Mouse (Mus musculus) hematopoietic stem cell, adult 5-6 weeks (primary cell): Measurements from ENCODE around the gene Mmp17. TPM values are rescaled to one million over a fixed set of nuclear protein-coding genes. Genes with fewer than 3 reads are reported as not detected.
"Not testable (repeated sequence)": the region's sequence is repeated elsewhere in the genome, so short reads cannot be mapped to it uniquely, and the experiment has no call there.

Experiments
- ATAC-seq, 2 experiments: fragments of 125-278 bp in 1 of 2; replicated peaks in 1 of 2; 2 replicates each; pipeline ENCODE4 v1.8.0; 2016 to 2017; ENCODE audit warnings: inconsistent platforms in 2 of 2, mild to moderate bottlenecking in 2 of 2, moderate number of reproducible peaks in 2 of 2, low read depth in 1 of 2, moderate TSS enrichment in 1 of 2; ENCODE audit not compliant: low FRiP score in 2 of 2, poor library complexity in 2 of 2, severe bottlenecking in 2 of 2, insufficient read depth in 1 of 2, low TSS enrichment in 1 of 2
- total RNA-seq: library from RNA; stranded (forward); fragments of 172-1452, 232-1000 nt; gene quantifications from 2 replicates; pipeline ENCODE4 v1.2.3, GENCODE M21; 2017

The Mmp17 gene
- total RNA-seq, 1 experiment from 2014 or later, result 0.20 TPM

- no peak for ATAC-seq
Observed at GRCm38 (mm10) chr5:129583331-129583730, 638 bp upstream of the Mmp17 start.

- no peak for ATAC-seq
Observed at GRCm38 (mm10) chr5:129584583-129585541, 893 bp downstream of the Mmp17 start.

- ATAC-seq, result peak; percentile 69 to 76
Observed at GRCm38 (mm10) chr5:129586016-129586415, 2.0 kb downstream of the Mmp17 start.

- peak in 1 of 2 experiments; percentile 2; a peak in 1 of 4 replicates for ATAC-seq
Observed at GRCm38 (mm10) chr5:129586471-129586870, 2.5 kb downstream of the Mmp17 start.

GRCm38 (mm10) chr5:129590915-129591314, 6.9 kb downstream of the Mmp17 start:
- no peak for ATAC-seq

GRCm38 (mm10) chr5:129594116-129595114, 10.4 kb downstream of the Mmp17 start:
- ATAC-seq, result peak; percentile 83 to 86

GRCm38 (mm10) chr5:129602071-129602487, 18.1 kb downstream of the Mmp17 start:
- no peak for ATAC-seq

GRCm38 (mm10) chr5:129607476-129607875, 23.5 kb downstream of the Mmp17 start:
- no peak for ATAC-seq

GRCm38 (mm10) chr5:129611060-129611459, 27.1 kb downstream of the Mmp17 start:
- ATAC-seq, result peak; percentile 69 to 74

- not testable (repeated sequence) for ATAC-seq
Observed at GRCm38 (mm10) chr5:129620600-129620999, 36.6 kb downstream of the Mmp17 start.

GRCm38 (mm10) chr5:129621361-129621760, 37.4 kb downstream of the Mmp17 start:
- ATAC-seq, result no peak

GRCm38 (mm10) chr5:129626099-129626498, 42.1 kb downstream of the Mmp17 start:
- no peak for ATAC-seq

- ATAC-seq, result not testable (repeated sequence)
Observed at GRCm38 (mm10) chr5:129626586-129626985, 42.6 kb downstream of the Mmp17 start.

- not testable (repeated sequence) for ATAC-seq
Observed at GRCm38 (mm10) chr5:129632270-129633250, 48.6 kb downstream of the Mmp17 start.

GRCm38 (mm10) chr5:129650858-129651257, 66.9 kb downstream of the Mmp17 start:
- ATAC-seq, result no peak; a peak in 1 of 4 replicates

GRCm38 (mm10) chr5:129657016-129657415, 73.0 kb downstream of the Mmp17 start:
- ATAC-seq, result no peak

- no peak for ATAC-seq
Observed at GRCm38 (mm10) chr5:129657931-129658330, 74.0 kb downstream of the Mmp17 start.
